Mouse (Mus musculus) hindbrain, embryonic 16.5 days (tissue): ENCODE data around the gene Krt6b. TPM values are rescaled to one million over a fixed set of nuclear protein-coding genes. Genes with fewer than 3 reads are reported as not detected.
"Not testable (repeated sequence)": the region's sequence is repeated elsewhere in the genome, so short reads cannot be mapped to it uniquely, and the experiment has no call there.

Source experiments
- ATAC-seq: fragments of 200-750 bp; cut with Nextera tagmentation; 2 replicates; pipeline ENCODE4 v1.8.0; 2017; ENCODE audit warnings: moderate TSS enrichment, moderate library complexity
- H3K27ac ChIP-seq: fragments of 300-500 bp; sonication (generic); 2 replicates; pipeline ENCODE4 v1.5.1; 2014; ENCODE audit warnings: low read depth, mild to moderate bottlenecking, control low read depth, low read length, moderate library complexity
- H3K27me3 ChIP-seq: fragments of 300-500 bp; sonication (generic); replicated peaks from 2 replicates; pipeline ENCODE4 v1.6.1; 2014; ENCODE audit warnings: low read length; ENCODE audit not compliant: control insufficient read depth, insufficient read depth
- H3K36me3 ChIP-seq: fragments of 300-500 bp; sonication (generic); 2 replicates; pipeline ENCODE4 v1.6.1; 2014; ENCODE audit warnings: mild to moderate bottlenecking, low read length, moderate library complexity, mixed read lengths; ENCODE audit not compliant: control insufficient read depth, insufficient read depth
- H3K4me1 ChIP-seq: fragments of 300-500 bp; sonication (generic); 2 replicates; pipeline ENCODE4 v1.6.1; 2014; ENCODE audit warnings: low read depth, low read length; ENCODE audit not compliant: control insufficient read depth, insufficient read depth
- H3K4me2 ChIP-seq: fragments of 300-500 bp; sonication (generic); 2 replicates; pipeline ENCODE4 v1.6.1; 2014; ENCODE audit warnings: mild to moderate bottlenecking, low read length, control low read depth, moderate library complexity
- H3K4me3 ChIP-seq: fragments of 300-500 bp; sonication (generic); 2 replicates; pipeline ENCODE4 v1.5.1; 2014; ENCODE audit warnings: mild to moderate bottlenecking, low read length, control low read depth, moderate library complexity
- H3K9ac ChIP-seq: fragments of 300-500 bp; sonication (generic); 2 replicates; pipeline ENCODE4 v1.6.1; 2014; ENCODE audit warnings: low read depth, mild to moderate bottlenecking, control low read depth, low read length, moderate library complexity
- H3K9me3 ChIP-seq: fragments of 300-500 bp; sonication (generic); 2 replicates; pipeline ENCODE4 v1.6.1; 2014; ENCODE audit warnings: mild to moderate bottlenecking, low read length, moderate library complexity; ENCODE audit not compliant: control insufficient read depth
- WGBS: fragments of 180-500 bp; shearing (Covaris S2); extraction: QIAGEN DNeasy Blood & Tissue Kit; methylation state at CpG from one replicate; pipeline ENCODE4 v1.1.7; 2014; 5-methylcytosine and 5-hydroxymethylcytosine counted together
- polyA plus RNA-seq: library from polyadenylated mRNA; unstranded; fragments of >200 nt; fragmentation: Nextera tagmentation; extraction: Ambion mirVana; gene quantifications from 2 replicates; pipeline ENCODE4 v1.2.1, GENCODE M21; 2015

Krt6b gene
- polyA plus RNA-seq, 1 experiment from 2014 or later, result not detected

DNA sequence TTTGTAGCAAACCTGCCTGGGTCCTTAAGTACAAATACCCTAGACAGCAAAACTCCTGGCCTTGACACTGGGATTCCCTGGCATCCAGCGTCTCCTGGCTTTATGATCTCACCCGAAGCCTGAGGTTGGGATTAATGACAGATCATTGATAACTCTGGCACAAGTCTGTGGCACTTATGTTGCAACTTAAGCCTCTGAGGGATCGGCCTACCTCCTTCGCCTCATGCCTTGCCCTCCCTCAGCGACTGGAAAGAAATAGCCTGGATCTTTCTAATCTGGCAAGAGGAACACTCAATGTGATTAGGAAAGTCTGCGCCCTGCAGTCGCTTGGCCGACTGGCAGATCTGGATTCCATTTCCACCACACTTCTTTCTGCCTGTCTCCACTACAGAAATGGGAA is 19.8 kb upstream of the Krt6b start:
- ATAC-seq, result no peak
- Histone ChIP-seq H3K36me3 (no peaks in the 10 kb centered on the region), H3K27me3 (no peaks in the 10 kb centered on the region), H3K9ac (no peak overlapping the region), H3K9me3 (no peaks in the 10 kb centered on the region), H3K4me3 (no peak overlapping the region), H3K27ac (no peak overlapping the region), H3K4me1 (no peaks in the 10 kb centered on the region), H3K4me2 (no peak overlapping the region)
- WGBS, result 86% methylated on average over 8 of the region's 8 CpGs

DNA sequence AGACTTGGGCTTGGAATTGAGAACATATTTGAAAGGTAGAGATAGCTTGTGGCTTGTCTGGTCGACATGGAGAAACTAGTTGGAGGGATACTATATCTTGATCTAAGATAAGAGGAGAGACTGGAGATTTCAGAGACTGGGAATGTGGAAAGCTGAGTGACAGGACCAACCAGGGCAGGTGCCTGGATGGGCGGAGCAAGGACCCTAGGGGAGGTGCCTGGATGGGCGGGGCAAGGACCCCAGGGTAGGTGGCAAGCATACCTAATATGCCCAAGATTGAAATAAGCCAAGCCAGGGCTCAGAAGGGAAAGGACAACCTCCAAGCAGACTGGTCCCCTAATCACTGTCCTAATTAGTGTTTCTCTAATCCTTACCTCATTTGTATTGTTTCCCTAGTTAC is 19.1 kb upstream of the Krt6b start:
- ATAC-seq, result no peak
- Histone ChIP-seq H3K4me1 (no peaks in the 10 kb centered on the region), H3K4me2 (no peak overlapping the region), H3K27me3 (no peaks in the 10 kb centered on the region), H3K36me3 (no peaks in the 10 kb centered on the region), H3K9me3 (no peaks in the 10 kb centered on the region), H3K27ac (no peak overlapping the region), H3K9ac (no peak overlapping the region), H3K4me3 (no peak overlapping the region)
- 56% methylated on average over 3 of the region's 3 CpGs for WGBS

DNA sequence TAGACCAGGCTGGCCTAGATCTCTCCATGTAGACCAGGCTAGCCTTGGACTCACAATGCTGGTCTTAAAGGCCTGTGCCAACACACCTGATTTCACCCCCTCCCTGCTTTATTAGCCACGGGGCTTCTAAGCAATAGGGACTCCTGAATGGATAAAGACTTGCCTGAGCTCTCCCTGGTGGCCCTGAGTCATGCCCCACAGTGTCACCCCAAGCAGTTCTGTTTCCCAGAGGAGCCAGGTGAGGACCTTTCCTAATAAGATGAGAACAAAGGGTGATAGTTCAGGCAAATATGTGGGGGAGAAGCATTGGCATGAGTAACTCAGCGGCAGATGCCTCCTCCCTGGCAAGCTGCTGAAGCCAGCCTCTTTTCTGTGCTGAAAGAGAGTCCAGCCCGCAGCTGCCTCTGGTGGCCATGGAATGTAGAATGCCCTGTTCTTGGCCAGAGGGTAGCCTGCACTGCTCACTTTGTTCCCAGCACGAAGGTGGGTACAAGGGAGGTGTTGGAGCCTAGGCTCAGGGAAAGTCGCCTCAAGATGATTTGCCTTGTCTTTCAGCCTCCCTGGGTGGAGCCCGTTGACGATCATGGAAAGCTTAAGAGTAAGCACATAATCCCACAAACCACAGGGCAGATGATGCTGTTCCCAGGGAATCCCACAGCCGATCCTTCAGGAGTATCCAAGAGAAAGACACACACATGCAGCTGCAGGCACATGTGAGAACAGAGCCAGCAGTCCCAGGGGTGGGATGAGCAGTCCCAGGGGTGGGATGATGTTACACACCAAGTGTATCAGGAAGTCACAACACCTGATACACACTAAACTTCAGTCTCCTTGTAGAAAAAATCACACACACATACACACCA is 17.5 kb upstream of the Krt6b start:
- no peak overlapping the region for H3K9ac ChIP-seq
- H3K27me3 ChIP-seq, result no peaks in the 10 kb centered on the region
- H3K4me3 ChIP-seq, result no peak overlapping the region
- H3K36me3 ChIP-seq, result no peaks in the 10 kb centered on the region
- no peak overlapping the region for H3K27ac ChIP-seq
- WGBS, result 75% methylated on average over 8 of the region's 8 CpGs
- H3K4me1 ChIP-seq, result no peaks in the 10 kb centered on the region
- no peak for ATAC-seq
- no peaks in the 10 kb centered on the region for H3K9me3 ChIP-seq
- no peak overlapping the region for H3K4me2 ChIP-seq

DNA sequence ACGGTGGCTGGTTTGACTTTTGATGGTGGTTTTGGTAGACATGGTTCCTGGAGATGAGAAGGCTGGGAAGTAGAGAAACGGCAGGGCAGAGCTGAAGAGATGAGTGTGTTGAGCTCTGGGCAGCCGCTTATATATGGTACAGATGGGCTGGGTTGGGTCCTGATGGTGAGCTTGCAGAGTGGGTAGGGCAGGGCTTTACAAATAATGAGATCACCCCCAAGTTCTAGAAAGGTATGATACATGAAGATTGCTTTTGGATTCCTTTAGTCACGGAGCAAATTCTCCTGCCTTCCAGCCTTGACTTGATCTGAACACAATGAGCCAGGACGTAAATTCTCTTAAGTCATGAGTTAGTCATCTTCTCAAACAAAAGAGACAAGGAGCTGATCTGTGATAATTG is 14.1 kb upstream of the Krt6b start, which contains the start of gene Krt6a:
TSS of gene Krt6a (minus strand) at position 101 of the 400 bp plus-strand sequence.
- H3K9ac ChIP-seq, result no peak within 1 kb of the TSS
- H3K36me3 ChIP-seq, result no peaks in the 10 kb centered on the region
- no peak for ATAC-seq
- H3K4me2 ChIP-seq, result no peak within 1 kb of the TSS
- H3K27me3 ChIP-seq, result no peaks in the 10 kb centered on the region
- H3K4me3 ChIP-seq, result no peak within 1 kb of the TSS
- H3K9me3 ChIP-seq, result no peaks in the 10 kb centered on the region
- H3K27ac ChIP-seq, result no peak within 1 kb of the TSS
- WGBS, result 85% methylated on average over 5 of the region's 5 CpGs
- no peaks in the 10 kb centered on the region for H3K4me1 ChIP-seq

DNA sequence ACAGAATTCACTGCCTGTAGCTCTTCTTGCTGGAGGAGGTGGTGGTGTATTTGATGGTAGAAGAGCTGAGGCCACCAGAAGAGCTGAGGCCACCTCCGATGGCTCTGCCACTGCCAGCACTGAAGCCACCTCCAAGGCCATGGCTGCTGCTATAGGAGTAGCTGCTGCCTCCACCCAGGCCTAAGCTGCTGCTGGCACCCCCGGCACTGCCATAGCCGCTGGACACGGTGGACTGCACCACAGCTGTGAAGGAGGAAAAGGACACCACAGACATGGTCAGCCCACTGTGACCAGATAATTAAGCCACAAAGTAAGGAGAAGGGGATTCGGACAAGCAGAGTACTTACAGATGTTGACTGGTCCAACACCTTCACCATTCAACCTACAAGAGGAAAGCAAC is 10.4 kb upstream of the Krt6b start:
- H3K4me3 ChIP-seq, H3K9me3 ChIP-seq, H3K27me3 ChIP-seq, ATAC-seq, H3K27ac ChIP-seq, H3K4me1 ChIP-seq, H3K4me2 ChIP-seq, H3K9ac ChIP-seq, H3K36me3 ChIP-seq: not testable (repeated sequence)
- whole genome bisulfite sequencing, result 93% methylated on average over 5 of the region's 5 CpGs

DNA sequence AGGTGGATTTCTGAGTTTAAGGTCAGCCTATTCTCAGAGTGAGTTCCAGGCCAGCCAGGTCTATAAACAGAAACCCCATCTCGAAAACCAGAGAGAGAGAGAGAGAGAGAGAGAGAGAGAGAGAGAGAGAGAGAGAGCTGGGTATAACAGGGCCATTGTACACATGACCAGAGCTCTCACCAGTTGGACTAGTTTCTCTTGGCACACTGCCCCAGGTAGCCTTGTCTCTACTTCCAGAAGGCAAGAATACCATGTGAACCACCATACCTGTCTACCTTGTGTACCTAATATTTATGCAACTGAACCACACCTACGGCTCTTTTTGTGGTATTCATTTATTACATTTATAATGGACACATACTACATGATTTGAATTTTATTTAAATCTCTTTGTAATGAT is 8.1 kb upstream of the Krt6b start:
- no peak overlapping the region for H3K4me3 ChIP-seq
- H3K36me3 ChIP-seq, result no peaks in the 10 kb centered on the region
- no peak overlapping the region for H3K4me2 ChIP-seq
- H3K9me3 ChIP-seq, result no peaks in the 10 kb centered on the region
- WGBS, result 82% methylated on average over 2 of the region's 2 CpGs
- no peaks in the 10 kb centered on the region for H3K27me3 ChIP-seq
- H3K4me1 ChIP-seq, result no peaks in the 10 kb centered on the region
- ATAC-seq, result no peak
- no peak overlapping the region for H3K27ac ChIP-seq
- H3K9ac ChIP-seq, result no peak overlapping the region

- no peaks in the 10 kb centered on the region for H3K9me3 ChIP-seq
- no peaks in the 10 kb centered on the region for H3K4me1 ChIP-seq
- no peak overlapping the region for H3K9ac ChIP-seq
- H3K27ac ChIP-seq, result no peak overlapping the region
- H3K4me3 ChIP-seq, result no peak overlapping the region
- no peak for ATAC-seq
- no peaks in the 10 kb centered on the region for H3K36me3 ChIP-seq
- 92% methylated on average over 1 of the region's 1 CpGs for WGBS
- no peaks in the 10 kb centered on the region for H3K27me3 ChIP-seq
- no peak overlapping the region for H3K4me2 ChIP-seq
Observed at GRCm38 (mm10) chr15:101675978-101676377, 4.1 kb downstream of the Krt6b start.

GRCm38 (mm10) chr15:101652736-101653265 is 27.3 kb downstream of the Krt6b start:
- Histone ChIP-seq H3K27ac (no peak overlapping the region), H3K36me3 (no peaks in the 10 kb centered on the region), H3K4me3 (no peak overlapping the region), H3K9me3 (no peaks in the 10 kb centered on the region), H3K27me3 (no peaks in the 10 kb centered on the region), H3K4me2 (no peak overlapping the region), H3K9ac (no peak overlapping the region), H3K4me1 (no peaks in the 10 kb centered on the region)
- WGBS, result 70% methylated on average over 5 of the region's 5 CpGs
- ATAC-seq, result peak; percentile 45; the same call in 1 of the 2 replicates

DNA sequence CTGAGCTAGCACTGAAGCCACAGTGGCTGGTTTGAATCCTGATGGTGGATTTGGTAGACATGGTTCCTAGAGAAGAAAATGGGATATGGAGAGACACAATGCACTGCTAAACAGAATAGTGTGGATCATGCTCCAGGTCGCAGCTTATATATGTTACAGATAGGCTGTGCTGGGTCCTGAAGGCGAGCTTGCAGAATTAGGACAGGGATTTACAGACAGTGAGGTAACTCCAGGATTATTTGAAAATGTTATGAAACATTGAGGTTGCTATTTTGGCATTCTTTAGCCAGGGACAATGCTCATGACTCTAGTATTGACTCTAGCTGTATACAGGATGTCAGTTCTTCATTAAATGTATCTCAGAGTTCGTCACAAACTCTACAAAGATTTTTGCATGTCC is 32.8 kb downstream of the Krt6b start, which contains the start of gene Gm5478:
TSS of gene Gm5478 (minus strand) at position 101 of the 400 bp plus-strand sequence.
- H3K27ac ChIP-seq, result no peak within 1 kb of the TSS
- no peaks in the 10 kb centered on the region for H3K36me3 ChIP-seq
- WGBS, result 82% methylated on average over 3 of the region's 3 CpGs
- no peak within 1 kb of the TSS for H3K4me3 ChIP-seq
- no peak within 1 kb of the TSS for H3K4me2 ChIP-seq
- H3K27me3 ChIP-seq, result no peaks in the 10 kb centered on the region; the same call in 1 of the 2 replicates
- no peaks in the 10 kb centered on the region for H3K9me3 ChIP-seq
- H3K4me1 ChIP-seq, result no peaks in the 10 kb centered on the region
- H3K9ac ChIP-seq, result no peak within 1 kb of the TSS
- ATAC-seq, result no peak
